Mouse (Mus musculus) gastrocnemius, adult 2 months (tissue): ENCODE data around the gene Sec63. TPM values are rescaled to one million over a fixed set of nuclear protein-coding genes. Genes with fewer than 3 reads are reported as not detected.

Experiments
- DNase-seq: peaks from one replicate; pipeline ENCODE4 v3.0.0; 2022
- H3K27ac ChIP-seq: fragments of 200-600 bp; 2 replicates; pipeline ENCODE4 v1.8.1; 2022; ENCODE audit warnings: mild to moderate bottlenecking
- H3K4me3 ChIP-seq: fragments of 200-600 bp; 2 replicates; pipeline ENCODE4 v1.8.1; 2022; ENCODE audit warnings: mild to moderate bottlenecking, moderate library complexity
- CTCF ChIP-seq: fragments of 200-600 bp; IDR thresholded peaks from 2 replicates; pipeline ENCODE4 v1.8.1; 2022; ENCODE audit warnings: antibody characterized with exemption, mild to moderate bottlenecking, moderate library complexity
- intact Hi-C: fragments of 180-260 bp; cut with DNase I; formaldehyde crosslinking; loops from one replicate; pipeline ENCODE4 v1.15.1; 2025
- long read RNA-seq, 2 experiments: library from polyadenylated mRNA; stranded (forward); transcript quantifications; one replicate each; pipeline ENCODE4 v2.0.0; 2021
- total RNA-seq, 2 experiments: library from RNA; stranded (reverse); gene quantifications; 2 replicates each; pipeline ENCODE4 v1.2.3; 2021

The Sec63 gene
- total RNA-seq = 10 to 100 TPM; 24.1 to 26.2 TPM
- long read RNA-seq, experiment 1, full-length matches to known transcripts = 53 of 59 reads
- long read RNA-seq, experiment 1, partial matches to known transcripts = 5 of 59 reads
- long read RNA-seq, experiment 1, other reads (novel, unspliced or antisense) = 1 of 59 reads
- long read RNA-seq, experiment 2, full-length matches to known transcripts = 33 of 43 reads
- long read RNA-seq, experiment 2, partial matches to known transcripts = 5 of 43 reads
- long read RNA-seq, experiment 2, other reads (novel, unspliced or antisense) = 5 of 43 reads

GRCm38 (mm10) chr10:42760999-42761900 lies at the start of gene Sec63:
Sec63 (plus strand) TSS chr10:42761496.
- TF ChIP-seq CTCF = no peak
- intact Hi-C loops = no loop called here
- H3K4me3 ChIP-seq = peak within 1 kb of the TSS; percentile 99
- DNase-seq = peak; percentile 99
- peak within 1 kb of the TSS; percentile 99 for H3K27ac ChIP-seq

DNA sequence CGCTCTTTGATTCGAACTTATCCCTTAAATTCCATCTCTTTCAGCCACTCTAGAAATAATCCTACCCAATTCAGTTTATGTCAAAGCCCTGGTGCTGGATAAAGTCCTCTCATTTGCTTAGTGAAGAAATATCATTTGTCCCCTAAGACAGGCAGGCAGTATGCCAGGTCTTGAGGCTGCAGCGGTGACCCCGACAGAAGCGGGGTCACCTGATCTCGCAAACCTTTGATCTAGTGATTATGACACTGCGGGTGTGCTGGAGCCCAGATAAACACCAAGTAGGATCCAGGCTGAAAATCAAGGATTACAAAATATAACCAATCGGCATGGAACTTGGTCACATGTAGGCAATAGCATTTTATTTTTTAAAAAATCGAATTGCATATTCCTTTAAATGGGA lies 46.6 kb upstream of the Sec63 start:
- no peak for DNase-seq
- TF ChIP-seq CTCF = no peak
- H3K4me3 ChIP-seq = no peak overlapping the region; the same call in 1 of the 2 replicates
- no peak overlapping the region for H3K27ac ChIP-seq
- intact Hi-C loops = no loop called here

GRCm38 (mm10) chr10:42715366-42716035 lies 45.8 kb upstream of the Sec63 start:
- DNase-seq = no peak
- Histone ChIP-seq H3K27ac (no peak overlapping the region), H3K4me3 (peak overlapping the region; percentile 48)
- no peak for TF ChIP-seq CTCF
- intact Hi-C loops = no loop called here

GRCm38 (mm10) chr10:42722116-42722515 lies 39.2 kb upstream of the Sec63 start:
- Histone ChIP-seq H3K27ac (no peak overlapping the region), H3K4me3 (no peak overlapping the region)
- intact Hi-C loops = no loop called here
- no peak for TF ChIP-seq CTCF
- no peak for DNase-seq

DNA sequence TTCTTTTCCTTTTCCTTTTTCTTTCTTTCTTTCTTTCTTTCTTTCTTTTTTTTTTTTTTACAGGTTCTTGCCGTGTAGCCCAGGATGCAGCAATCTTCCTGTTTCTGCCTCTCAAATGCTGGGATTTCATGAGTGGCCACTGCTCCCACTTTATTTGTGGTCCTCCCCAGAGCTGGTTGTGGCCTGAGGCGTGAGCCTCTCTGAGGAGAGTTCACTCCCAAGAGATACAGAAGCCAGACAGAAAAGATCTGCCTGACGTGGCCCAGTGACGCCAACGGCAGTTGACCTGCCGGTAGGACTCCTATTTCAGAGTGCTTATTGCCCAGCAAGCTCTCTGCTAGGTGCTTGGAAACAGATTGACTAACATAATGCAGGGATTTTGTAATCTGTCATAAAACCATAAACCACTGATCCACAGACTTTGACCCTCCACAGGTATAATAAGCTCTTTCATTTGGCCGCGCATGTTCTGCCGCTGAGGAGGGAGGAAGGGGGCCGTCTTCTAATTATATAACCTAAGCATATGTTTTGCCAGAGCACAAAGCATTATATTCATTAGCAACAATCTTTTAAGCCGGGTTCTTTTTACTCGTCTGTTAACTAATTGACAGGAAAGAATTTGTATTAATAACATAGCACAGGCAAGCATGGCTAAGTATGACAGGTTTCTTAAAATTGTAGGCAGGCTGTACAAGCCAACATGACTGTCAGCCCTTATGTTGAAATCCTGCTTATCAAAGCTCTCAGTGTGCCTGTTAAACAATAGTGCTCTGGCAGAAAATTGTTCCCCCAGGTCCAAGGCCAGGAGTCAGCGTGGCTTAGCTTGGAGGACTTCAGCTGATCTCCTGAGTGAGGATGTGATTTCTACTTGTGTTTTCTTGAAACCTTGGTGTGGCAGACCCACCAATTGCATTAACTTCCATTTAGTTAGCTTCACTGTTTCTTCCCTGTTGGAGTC lies 37.7 kb upstream of the Sec63 start:
- TF ChIP-seq CTCF = no peak
- no peak for DNase-seq
- intact Hi-C loops = no loop called here
- Histone ChIP-seq H3K4me3 (no peak overlapping the region), H3K27ac (no peak overlapping the region)

- TF ChIP-seq CTCF = no peak
- intact Hi-C loops = loop anchor here (10.0 kb wide), 2 partner anchors 95 to 745 kb away; no protein-coding TSS in a partner anchor
- Histone ChIP-seq H3K27ac (no peak overlapping the region), H3K4me3 (no peak overlapping the region)
- no peak for DNase-seq
Observed at GRCm38 (mm10) chr10:42729607-42730006, 31.7 kb upstream of the Sec63 start.

- peak; percentile 63 for TF ChIP-seq CTCF
- intact Hi-C loops = loop anchor here (2.0 to 10.0 kb wide), 3 partner anchors 100 to 750 kb away; no protein-coding TSS in a partner anchor
- no peak for DNase-seq
- H3K27ac ChIP-seq = no peak overlapping the region
- no peak overlapping the region for H3K4me3 ChIP-seq
Observed at GRCm38 (mm10) chr10:42734546-42735060, 26.7 kb upstream of the Sec63 start.

GRCm38 (mm10) chr10:42751813-42752212 lies 9.5 kb upstream of the Sec63 start:
- Histone ChIP-seq H3K27ac (no peak overlapping the region), H3K4me3 (no peak overlapping the region)
- TF ChIP-seq CTCF = no peak
- DNase-seq = no peak
- intact Hi-C loops = no loop called here

DNA sequence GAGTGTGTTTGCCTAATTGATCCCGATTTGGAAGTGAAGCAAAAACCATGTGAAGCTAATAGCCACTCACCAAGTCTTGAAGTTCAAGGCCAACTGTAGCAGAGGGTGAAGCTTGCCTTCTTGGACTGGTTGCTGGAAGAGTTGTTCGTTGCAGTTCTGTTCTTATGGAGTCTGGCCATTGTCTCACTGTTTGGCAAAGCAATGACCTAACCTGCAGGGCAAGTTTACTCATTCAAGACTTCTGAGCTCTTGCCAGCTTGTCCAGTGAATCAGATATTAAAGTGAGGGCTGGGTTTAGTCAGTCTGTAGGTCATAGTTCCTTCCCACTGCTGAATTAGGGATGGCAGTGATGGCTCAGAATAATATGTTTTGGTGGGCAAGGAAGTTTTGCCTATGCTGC lies 7.0 kb upstream of the Sec63 start:
- Histone ChIP-seq H3K4me3 (no peak overlapping the region), H3K27ac (no peak overlapping the region)
- intact Hi-C loops = no loop called here
- TF ChIP-seq CTCF = no peak
- DNase-seq = no peak

DNA sequence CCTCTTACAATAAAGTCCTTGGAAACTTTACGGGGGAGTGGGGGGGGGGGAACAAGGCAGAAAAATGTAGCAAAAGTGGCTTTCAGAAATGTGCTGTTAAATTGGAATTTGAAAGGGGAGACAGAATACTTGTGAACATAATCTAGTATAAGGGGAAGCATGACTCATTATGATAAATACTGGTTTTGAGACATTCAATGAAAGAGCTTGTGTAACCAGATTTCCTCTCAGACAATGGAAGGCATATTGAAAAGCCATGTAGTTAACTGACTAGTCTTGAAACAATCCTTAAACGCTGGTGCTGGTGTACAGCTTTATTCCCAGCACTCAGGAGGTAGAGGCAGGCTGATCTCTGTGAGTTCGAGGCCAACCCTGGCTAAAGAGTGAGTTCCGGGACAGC lies 1.6 kb upstream of the Sec63 start:
- TF ChIP-seq CTCF = no peak
- intact Hi-C loops = no loop called here
- H3K4me3 ChIP-seq = no peak overlapping the region
- no peak overlapping the region for H3K27ac ChIP-seq
- no peak for DNase-seq

DNA sequence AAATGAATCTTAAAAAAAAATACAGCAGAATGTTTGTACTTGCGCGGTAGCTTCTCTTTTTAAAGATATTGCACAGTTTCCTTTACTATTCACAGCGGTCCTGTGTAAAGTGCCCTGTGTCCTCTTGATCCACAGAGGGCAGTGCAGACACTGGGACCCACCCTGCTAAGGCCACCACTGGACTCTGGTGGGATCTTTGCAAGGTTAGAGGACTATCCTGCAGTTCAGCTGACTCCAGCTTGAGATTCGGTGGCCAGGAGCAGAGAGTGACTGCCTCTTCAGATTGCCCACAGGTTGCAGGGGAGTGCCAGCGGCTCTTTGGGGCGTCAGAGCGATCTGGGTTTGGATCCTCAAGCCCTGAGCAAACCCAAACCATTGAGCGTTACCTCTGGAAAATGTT lies 967 bp upstream of the Sec63 start:
- Histone ChIP-seq H3K27ac (no peak overlapping the region), H3K4me3 (peak overlapping the region; percentile 99; the same call in 1 of the 2 replicates)
- peak; percentile 33 for TF ChIP-seq CTCF
- peak; percentile 18 for DNase-seq
- intact Hi-C loops = no loop called here
